Mouse (Mus musculus) CH12.LX (cell line): ENCODE results near the gene Pcca.

Source experiments
- CHD2 ChIP-seq: IDR thresholded peaks from 2 replicates; pipeline ENCODE4 v1.6.1; 2011; ENCODE audit warnings: low read length, improper control_type of control experiment
- CTCF ChIP-seq, 2 experiments: IDR thresholded peaks in 1 of 2; conservative IDR thresholded peaks in 1 of 2; 2 replicates each; pipeline ENCODE4 v1.5.1; 2011 to 2012; ENCODE audit warnings: low read depth in 2 of 2, low read length in 2 of 2, improper control_type of control experiment in 1 of 2, inconsistent platforms in 1 of 2, mild to moderate bottlenecking in 1 of 2, moderate library complexity in 1 of 2
- HCFC1 ChIP-seq: IDR thresholded peaks from 2 replicates; pipeline ENCODE4 v1.6.1; 2012; ENCODE audit warnings: low read depth, mild to moderate bottlenecking, inconsistent platforms, low read length, improper control_type of control experiment
- MAFK ChIP-seq: IDR thresholded peaks from 2 replicates; pipeline ENCODE4 v1.6.1; 2011; ENCODE audit warnings: low read length, improper control_type of control experiment; ENCODE audit not compliant: insufficient replicate concordance
- MAX ChIP-seq: IDR thresholded peaks from 2 replicates; pipeline ENCODE4 v1.6.1; 2011; ENCODE audit warnings: low read length, improper control_type of control experiment
- MEF2A ChIP-seq: IDR thresholded peaks from 2 replicates; pipeline ENCODE4 v1.6.1; 2014; ENCODE audit warnings: low read depth, mild to moderate bottlenecking, inconsistent platforms, low read length, improper control_type of control experiment, borderline replicate concordance
- MXI1 ChIP-seq: IDR thresholded peaks from 2 replicates; pipeline ENCODE4 v1.6.1; 2011; ENCODE audit warnings: mild to moderate bottlenecking, low read depth, low read length, improper control_type of control experiment
- NRF1 ChIP-seq: IDR thresholded peaks from 2 replicates; pipeline ENCODE4 v1.6.1; 2014; ENCODE audit warnings: low read depth, mild to moderate bottlenecking, inconsistent platforms, low read length, improper control_type of control experiment, moderate library complexity
- POLR2A ChIP-seq: IDR thresholded peaks from 2 replicates; pipeline ENCODE4 v1.6.1; 2011; ENCODE audit warnings: low read depth, mild to moderate bottlenecking, improper control_type of control experiment, low read length
- TCF12 ChIP-seq: IDR thresholded peaks from 2 replicates; pipeline ENCODE4 v1.6.1; 2014; ENCODE audit warnings: low read depth, mild to moderate bottlenecking, inconsistent platforms, low read length, improper control_type of control experiment
- UBTF ChIP-seq: IDR thresholded peaks from 2 replicates; pipeline ENCODE4 v1.6.1; 2012; ENCODE audit warnings: low read depth, mild to moderate bottlenecking, inconsistent platforms, low read length, improper control_type of control experiment, moderate library complexity
- USF1 ChIP-seq: IDR thresholded peaks from 2 replicates; pipeline ENCODE4 v1.6.1; 2014; ENCODE audit warnings: low read depth, mild to moderate bottlenecking, inconsistent platforms, low read length, improper control_type of control experiment
- ZC3H11A ChIP-seq: IDR thresholded peaks from 2 replicates; pipeline ENCODE4 v1.6.1; 2012; ENCODE audit warnings: low read depth, mild to moderate bottlenecking, inconsistent platforms, low read length, improper control_type of control experiment
- ZKSCAN1 ChIP-seq: IDR thresholded peaks from 2 replicates; pipeline ENCODE4 v1.6.1; 2012; ENCODE audit warnings: low read depth, inconsistent platforms, low read length, improper control_type of control experiment, borderline replicate concordance

- TF ChIP-seq POLR2A: no peak
- TF ChIP-seq UBTF: no peak
- TF ChIP-seq MAFK: no peak
- TF ChIP-seq MXI1: no peak
- TF ChIP-seq CHD2: no peak
- TF ChIP-seq USF1: no peak
- TF ChIP-seq HCFC1: no peak
- no peak for TF ChIP-seq MEF2A
- no peak for TF ChIP-seq CTCF (conservative IDR thresholded peaks at IDR 0.05 in 1 of 2, IDR thresholded peaks at IDR 0.05 in 1 of 2; ENCODE audit: low read depth in 2 of 2, low read length in 2 of 2)
- no peak for TF ChIP-seq NRF1
- TF ChIP-seq MAX: no peak
- TF ChIP-seq ZKSCAN1: no peak
- no peak for TF ChIP-seq ZC3H11A
- TF ChIP-seq TCF12: no peak
These were observed 105.1 kb downstream of the Pcca start for GRCm38 (mm10) chr14:122639168-122639720.
